Mouse (Mus musculus) frontal cortex, postnatal 25 days (tissue): ENCODE data around the gene Fyn.

ENCODE experiments used
- DNase-seq, 2 experiments: peaks; one replicate each; pipeline ENCODE4 v3.0.0; 2022; ENCODE audit warnings: low spot score in 2 of 2

Gene Fyn

DNA sequence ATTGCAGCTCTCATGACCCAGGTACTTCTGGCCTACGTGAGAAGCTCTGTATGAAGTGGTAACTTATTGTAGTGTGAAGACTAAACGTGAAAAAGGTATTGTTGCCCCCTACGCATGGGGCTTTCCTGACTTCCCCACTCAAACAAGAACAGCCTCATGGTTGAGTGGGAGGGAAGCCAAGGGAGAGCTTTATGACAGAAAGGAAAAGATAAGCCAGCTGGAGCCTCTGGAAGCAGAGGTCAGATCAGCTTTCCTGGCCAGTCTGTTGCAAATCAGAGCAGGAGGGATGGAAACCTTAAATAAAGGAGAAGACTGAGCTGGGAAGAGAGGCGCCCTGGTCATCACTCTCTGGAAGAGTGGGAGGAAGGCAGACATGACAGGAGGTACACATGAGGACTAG, 200.3 kb downstream of the Fyn start:
- DNase-seq = no peak

GRCm38 (mm10) chr10:39571011-39571410, 202.4 kb downstream of the Fyn start:
- DNase-seq = no peak

DNA sequence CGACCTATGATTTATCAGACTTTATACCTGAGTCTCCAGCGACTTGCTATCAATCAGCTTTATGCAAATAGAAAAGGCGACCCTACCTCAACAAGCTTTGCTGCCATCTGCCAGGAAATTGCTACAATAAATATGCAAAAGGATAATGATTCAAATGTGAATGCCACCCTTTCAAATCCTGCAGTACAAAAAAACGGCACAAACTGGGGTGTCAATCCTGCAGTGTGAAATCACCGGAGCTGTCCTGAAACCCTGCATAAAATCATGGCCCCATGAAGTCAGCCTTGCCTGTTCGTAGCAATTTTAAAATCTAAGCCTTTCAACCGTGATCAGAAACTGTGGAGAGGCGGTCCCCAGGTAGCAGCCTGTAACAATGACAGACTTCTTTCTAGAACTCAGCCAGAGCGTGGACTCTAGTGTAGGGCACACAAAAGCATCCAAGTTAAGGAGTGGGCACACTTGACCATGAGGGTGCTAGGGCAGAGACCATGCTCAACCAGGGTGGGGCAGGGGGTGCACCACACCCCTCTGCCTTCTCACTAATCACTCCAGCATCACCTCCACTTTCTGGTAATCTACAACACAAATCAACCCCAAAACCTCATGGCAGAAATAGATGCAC, 203.5 kb downstream of the Fyn start:
- DNase-seq = no peak

GRCm38 (mm10) chr10:39572672-39573051, 204.0 kb downstream of the Fyn start:
- DNase-seq = peak in 1 of 2 experiments; percentile 32

DNA sequence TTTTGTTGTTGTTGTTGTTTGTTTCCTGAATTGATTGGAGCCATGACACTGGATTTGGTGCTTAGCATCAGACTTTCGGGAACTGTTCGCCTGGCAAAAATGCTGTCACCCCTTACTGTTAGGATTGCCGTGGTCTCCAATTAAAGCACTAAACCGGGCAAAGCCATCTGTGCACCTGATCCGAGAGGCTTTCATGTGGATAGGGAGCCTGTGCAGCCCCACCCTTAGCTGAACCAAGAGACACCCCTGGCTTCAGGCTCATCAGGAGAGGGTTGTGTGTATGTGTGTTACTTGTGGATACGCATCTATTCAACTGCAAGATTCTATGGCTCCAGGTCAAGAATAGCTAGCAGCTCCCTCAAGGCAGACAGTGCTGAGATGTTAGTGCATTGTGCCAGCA, 207.8 kb downstream of the Fyn start:
- no peak for DNase-seq

- DNase-seq = no peak
These were observed 211.8 kb downstream of the Fyn start for GRCm38 (mm10) chr10:39580477-39580876.

- no peak for DNase-seq
These were observed 213.7 kb downstream of the Fyn start for GRCm38 (mm10) chr10:39582385-39582784.

- no peak for DNase-seq
These were observed 215.1 kb downstream of the Fyn start for GRCm38 (mm10) chr10:39583718-39584117.

- no peak for DNase-seq
These were observed 218.8 kb downstream of the Fyn start for GRCm38 (mm10) chr10:39587290-39587925.

DNA sequence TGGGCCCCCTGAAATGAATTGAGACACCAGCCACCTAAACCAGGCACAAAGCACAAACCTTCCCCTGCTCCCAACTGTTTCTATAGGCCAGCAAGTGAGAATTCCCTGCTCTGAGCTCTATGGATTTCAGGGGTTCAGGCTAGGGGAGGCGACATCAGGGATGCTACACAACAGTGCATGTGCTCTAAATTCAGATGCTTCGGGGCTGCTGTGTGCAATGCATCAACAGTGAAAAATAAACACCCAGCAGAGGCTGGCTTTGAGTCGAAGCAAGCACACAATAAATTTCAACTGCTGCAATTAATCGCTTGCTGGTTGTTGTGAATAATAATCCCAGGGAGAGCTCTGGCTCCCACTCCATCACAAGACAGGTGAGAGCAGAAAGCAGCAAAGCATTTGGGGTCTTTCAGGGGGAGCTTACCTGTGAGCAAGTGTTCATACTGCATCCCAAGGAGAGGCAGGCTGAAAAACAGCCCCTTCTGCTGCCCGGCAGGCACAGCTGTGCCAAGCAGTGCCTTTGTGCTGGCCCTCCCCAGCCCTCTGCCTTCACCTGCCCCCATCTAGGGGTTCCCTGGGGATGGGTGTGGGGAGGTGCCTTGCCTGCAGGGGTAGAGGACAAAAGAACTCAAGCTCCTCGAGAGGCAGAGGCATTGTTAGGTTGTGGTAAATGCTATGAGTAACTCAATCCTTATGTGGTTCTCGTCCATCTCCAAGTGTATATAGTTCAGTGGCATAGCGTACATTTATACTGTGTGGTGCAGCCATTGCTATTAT, 219.5 kb downstream of the Fyn start:
- no peak for DNase-seq

DNA sequence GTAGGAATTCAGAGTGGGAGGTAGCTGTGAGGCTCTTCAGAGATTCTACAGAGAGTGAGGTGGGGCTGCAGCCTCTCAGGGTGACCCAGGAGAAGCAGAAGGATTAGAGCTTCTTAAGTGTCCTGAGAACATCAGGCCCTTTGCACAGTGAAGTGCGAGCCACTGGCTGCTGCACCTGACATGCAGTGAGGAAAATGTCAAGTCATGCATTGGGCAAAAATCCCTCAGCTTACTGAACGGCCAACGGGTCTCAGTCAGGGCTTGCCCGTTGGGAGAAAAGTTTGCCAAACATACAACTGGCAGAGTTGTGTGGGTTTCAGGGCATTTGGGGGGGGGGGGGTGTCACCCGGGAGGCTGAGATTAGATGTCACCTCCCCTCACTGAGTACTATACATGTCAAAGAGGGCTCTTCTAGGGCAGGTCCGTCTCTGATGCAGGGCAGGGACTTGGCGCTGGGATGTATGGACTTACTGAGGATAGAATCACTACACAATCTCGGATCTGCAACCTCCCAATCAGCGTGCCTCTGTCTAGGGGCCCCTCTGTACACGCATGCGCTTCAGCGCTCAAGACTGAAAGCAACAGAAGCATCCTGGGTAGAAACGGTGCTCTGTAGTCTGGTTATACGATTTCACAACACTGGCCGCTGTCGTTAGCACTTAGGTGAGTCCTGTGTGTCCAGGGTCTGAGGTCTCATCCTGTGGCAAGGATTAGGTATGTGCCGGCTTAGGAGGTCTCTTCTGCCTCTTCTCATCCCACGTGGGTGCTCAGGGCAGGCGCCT, 221.3 kb downstream of the Fyn start:
- DNase-seq = no peak

GRCm38 (mm10) chr10:39590629-39591028, 222.0 kb downstream of the Fyn start:
- no peak for DNase-seq

- no peak for DNase-seq
These were observed 223.8 kb downstream of the Fyn start for GRCm38 (mm10) chr10:39592501-39592900.

GRCm38 (mm10) chr10:39594716-39595115, 226.1 kb downstream of the Fyn start:
- DNase-seq = no peak

DNA sequence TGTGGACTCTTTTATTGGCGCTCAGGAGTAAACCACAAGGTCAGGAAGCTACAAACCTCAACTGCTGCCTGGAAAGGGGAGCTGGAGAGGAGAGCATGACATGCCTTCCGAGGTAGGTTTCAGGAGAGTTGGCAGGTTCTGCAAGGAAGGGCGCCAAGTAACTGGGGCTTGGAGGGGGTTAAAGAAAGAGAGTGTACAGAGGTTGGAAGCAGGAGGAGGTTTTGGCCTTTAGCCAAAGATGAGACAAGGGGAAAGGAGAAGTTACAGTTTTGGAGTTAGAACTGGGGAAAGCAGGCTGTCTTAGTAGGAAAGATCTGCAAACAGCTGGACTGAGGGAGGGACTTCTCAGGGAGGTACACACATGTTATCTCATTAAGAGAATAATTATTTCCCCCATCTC, 227.2 kb downstream of the Fyn start:
- no peak for DNase-seq

- DNase-seq = no peak
These were observed 228.6 kb downstream of the Fyn start for GRCm38 (mm10) chr10:39597116-39597791.

DNA sequence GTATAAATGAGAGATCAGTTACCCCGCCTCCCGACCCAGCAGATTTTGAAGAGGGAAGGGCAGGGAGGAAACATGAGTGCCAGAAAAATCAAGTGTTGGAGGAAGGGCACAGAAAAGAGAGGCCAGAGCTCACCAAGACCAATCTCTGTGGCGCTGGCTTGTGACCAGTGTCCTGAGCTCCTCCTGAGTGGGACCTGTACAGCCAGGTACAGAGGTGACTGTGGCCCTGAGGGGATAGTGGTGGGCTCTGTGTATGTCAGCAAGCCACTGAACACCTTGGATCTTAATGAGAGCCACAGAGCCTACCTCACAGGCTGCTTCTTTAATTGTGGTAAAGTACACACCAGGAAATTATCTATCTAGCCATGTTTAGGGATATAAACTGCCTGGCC, 229.1 kb downstream of the Fyn start:
- no peak for DNase-seq

DNA sequence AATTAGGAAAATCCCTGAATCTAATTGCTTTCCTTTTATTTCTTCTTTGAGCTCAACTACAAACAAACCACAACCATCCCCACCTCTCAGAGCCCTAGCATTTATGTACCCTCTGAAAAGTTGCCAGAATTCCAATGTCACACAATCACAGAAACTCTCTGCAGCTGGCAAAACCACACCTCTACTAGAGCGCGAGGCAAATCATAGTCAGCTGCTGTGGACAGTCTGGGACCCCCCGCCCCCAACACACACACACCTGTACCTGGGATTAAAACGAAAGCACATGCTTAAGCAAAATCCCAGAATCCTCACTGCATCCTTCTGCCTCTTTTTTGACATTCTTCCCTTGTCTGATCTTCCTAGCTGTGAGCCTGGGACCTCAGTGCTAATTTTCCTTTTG, 230.9 kb downstream of the Fyn start:
- DNase-seq = no peak

- no peak for DNase-seq
These were observed 231.5 kb downstream of the Fyn start for GRCm38 (mm10) chr10:39600115-39600514.

DNA sequence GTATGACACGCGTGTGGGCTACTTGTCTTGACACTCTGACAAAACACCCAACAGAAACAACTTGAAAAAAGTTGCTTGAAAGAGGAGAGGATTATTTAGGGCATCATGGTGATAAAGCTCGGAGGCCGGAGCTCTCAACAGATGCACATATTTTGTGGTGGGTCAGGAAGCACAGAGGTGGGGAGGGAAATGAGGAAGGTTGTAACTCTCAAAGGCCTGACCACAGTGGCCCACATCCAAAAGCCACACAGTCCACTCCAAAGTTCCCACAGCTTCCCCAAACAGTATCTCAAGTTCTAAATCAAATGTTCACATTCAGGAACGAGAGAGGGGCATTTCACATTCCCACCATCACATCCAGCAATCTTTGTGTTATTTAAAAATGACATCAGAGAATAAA, 232.4 kb downstream of the Fyn start:
- no peak for DNase-seq

DNA sequence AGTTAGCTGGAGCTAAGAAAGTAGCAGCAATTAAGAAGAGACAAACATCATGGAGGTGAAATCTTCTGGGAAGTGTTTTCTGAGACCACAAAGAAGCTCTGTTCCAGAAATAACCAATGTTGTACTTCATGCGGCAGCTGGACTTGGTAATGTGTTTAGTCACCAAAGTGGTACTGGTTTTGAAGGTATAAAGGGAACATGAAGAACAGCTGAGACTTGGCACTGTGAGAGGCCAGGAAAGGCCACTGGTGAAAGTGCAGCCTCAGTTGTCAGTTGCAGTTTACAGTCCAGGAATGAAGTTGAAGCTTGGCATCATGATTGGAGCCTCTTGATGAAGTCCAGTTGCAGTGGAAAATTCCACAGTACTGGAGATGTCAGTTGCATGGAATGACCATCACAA, 237.8 kb downstream of the Fyn start:
- DNase-seq = no peak

- no peak for DNase-seq
These were observed 242.6 kb downstream of the Fyn start for GRCm38 (mm10) chr10:39611234-39611633.
